Mouse (Mus musculus) CH12.LX (cell line): ENCODE data around the gene Tmppe. TPM values are rescaled to one million over a fixed set of nuclear protein-coding genes. Genes with fewer than 3 reads are reported as not detected.

ENCODE experiments used
- DNase-seq: peaks from one replicate; pipeline ENCODE4 v3.0.0-alpha.2; 2013; ENCODE audit errors: extremely low read depth
- H3K27ac ChIP-seq: 2 replicates; pipeline ENCODE4 v1.5.1; 2012; ENCODE audit warnings: low read depth, mild to moderate bottlenecking, control low read depth, moderate library complexity; ENCODE audit not compliant: insufficient read depth
- H3K27me3 ChIP-seq: replicated peaks from 2 replicates; pipeline ENCODE3; 2012; ENCODE audit warnings: inconsistent platforms
- H3K36me3 ChIP-seq, 2 experiments: replicated peaks in 1 of 2; 2 replicates each; pipeline versions ENCODE3 to v1.6.1; 2012; ENCODE audit warnings: inconsistent platforms in 1 of 2, low read length in 1 of 2, mild to moderate bottlenecking in 1 of 2, mixed read lengths in 1 of 2, moderate library complexity in 1 of 2; ENCODE audit not compliant: control insufficient read depth in 1 of 2, insufficient read depth in 1 of 2
- H3K4me1 ChIP-seq, 2 experiments: 2 replicates each; pipeline ENCODE4 v1.6.1; 2012; ENCODE audit warnings: inconsistent platforms in 1 of 2, moderate library complexity in 1 of 2; ENCODE audit not compliant: insufficient read depth in 2 of 2, control insufficient read depth in 1 of 2
- H3K4me2 ChIP-seq: 2 replicates; pipeline ENCODE4 v1.6.1; 2012; ENCODE audit warnings: low read depth, mild to moderate bottlenecking, control low read depth; ENCODE audit not compliant: poor library complexity, insufficient read depth, severe bottlenecking
- H3K4me3 ChIP-seq, 3 experiments: fragments of 150-350 bp in 1 of 3; sonication (generic) in 1 of 3; replicated peaks in 1 of 3; 2 replicates each; pipeline versions ENCODE3 to v1.5.1; 2011 to 2012; ENCODE audit warnings: low read depth in 2 of 3, low read length in 2 of 3, mild to moderate bottlenecking in 2 of 3, moderate library complexity in 2 of 3, control low read depth in 1 of 3, improper control_type of control experiment in 1 of 3, inconsistent platforms in 1 of 3, mixed read lengths in 1 of 3; ENCODE audit not compliant: poor library complexity in 1 of 3
- H3K79me2 ChIP-seq: replicated peaks from 2 replicates; pipeline ENCODE4 v1.6.1; 2012; ENCODE audit warnings: mild to moderate bottlenecking, moderate library complexity; ENCODE audit not compliant: control insufficient read depth, poor library complexity, insufficient read depth, severe bottlenecking; ENCODE audit errors: extremely low read depth
- H3K9ac ChIP-seq: 2 replicates; pipeline ENCODE4 v1.6.1; 2012; ENCODE audit warnings: low read depth, mild to moderate bottlenecking, control low read depth, moderate library complexity; ENCODE audit not compliant: insufficient read depth
- H3K9me3 ChIP-seq: replicated peaks from 2 replicates; pipeline ENCODE3; 2012; ENCODE audit warnings: low read length, inconsistent platforms, mixed read lengths
- BHLHE40 ChIP-seq: IDR thresholded peaks from 2 replicates; pipeline ENCODE4 v1.6.1; 2011; ENCODE audit warnings: mild to moderate bottlenecking, low read depth, low read length, improper control_type of control experiment
- CHD1 ChIP-seq: IDR thresholded peaks from 2 replicates; pipeline ENCODE4 v1.6.1; 2012; ENCODE audit warnings: low read depth, low read length, improper control_type of control experiment, inconsistent platforms
- E2F4 ChIP-seq: IDR thresholded peaks from 2 replicates; pipeline ENCODE4 v1.6.1; 2011; ENCODE audit warnings: low read depth, low read length, improper control_type of control experiment; ENCODE audit not compliant: insufficient replicate concordance
- ELF1 ChIP-seq: IDR thresholded peaks from 2 replicates; pipeline ENCODE4 v1.6.1; 2014; ENCODE audit warnings: low read depth, mild to moderate bottlenecking, inconsistent platforms, low read length, improper control_type of control experiment
- ETS1 ChIP-seq: conservative IDR thresholded peaks from 2 replicates; pipeline ENCODE4 v1.6.1; 2012; ENCODE audit warnings: low read depth, mild to moderate bottlenecking, inconsistent platforms, low read length, improper control_type of control experiment, moderate library complexity
- GABPA ChIP-seq: IDR thresholded peaks from 2 replicates; pipeline ENCODE4 v1.6.1; 2012; ENCODE audit warnings: low read depth, low read length, improper control_type of control experiment, inconsistent platforms; ENCODE audit not compliant: insufficient replicate concordance
- HCFC1 ChIP-seq: IDR thresholded peaks from 2 replicates; pipeline ENCODE4 v1.6.1; 2012; ENCODE audit warnings: low read depth, mild to moderate bottlenecking, inconsistent platforms, low read length, improper control_type of control experiment
- JUND ChIP-seq: conservative IDR thresholded peaks from 2 replicates; pipeline ENCODE4 v1.6.1; 2011; ENCODE audit warnings: low read depth, low read length, improper control_type of control experiment
- KAT2A ChIP-seq: IDR thresholded peaks from 2 replicates; pipeline ENCODE4 v1.6.1; 2012; ENCODE audit warnings: low read length, improper control_type of control experiment, inconsistent platforms; ENCODE audit not compliant: insufficient replicate concordance
- MAFK ChIP-seq: IDR thresholded peaks from 2 replicates; pipeline ENCODE4 v1.6.1; 2011; ENCODE audit warnings: low read length, improper control_type of control experiment; ENCODE audit not compliant: insufficient replicate concordance
- MXI1 ChIP-seq: IDR thresholded peaks from 2 replicates; pipeline ENCODE4 v1.6.1; 2011; ENCODE audit warnings: mild to moderate bottlenecking, low read depth, low read length, improper control_type of control experiment
- NELFE ChIP-seq: IDR thresholded peaks from 2 replicates; pipeline ENCODE4 v1.6.1; 2011; ENCODE audit warnings: low read depth, low read length, improper control_type of control experiment
- PAX5 ChIP-seq: IDR thresholded peaks from 2 replicates; pipeline ENCODE4 v1.6.1; 2012; ENCODE audit warnings: low read length, inconsistent platforms, mixed read lengths
- POLR2AphosphoS2 ChIP-seq: IDR thresholded peaks from 2 replicates; pipeline ENCODE4 v1.6.1; 2011; ENCODE audit warnings: low read depth, low read length, improper control_type of control experiment
- RAD21 ChIP-seq: IDR thresholded peaks from 2 replicates; pipeline ENCODE4 v1.6.1; 2011; ENCODE audit warnings: low read depth, mild to moderate bottlenecking, low read length, improper control_type of control experiment, moderate library complexity
- SIN3A ChIP-seq: IDR thresholded peaks from 2 replicates; pipeline ENCODE4 v1.6.1; 2012; ENCODE audit warnings: low read length, improper control_type of control experiment, inconsistent platforms
- SMC3 ChIP-seq: IDR thresholded peaks from 2 replicates; pipeline ENCODE4 v1.6.1; 2011; ENCODE audit warnings: low read depth, low read length, improper control_type of control experiment
- TBP ChIP-seq: conservative IDR thresholded peaks from 2 replicates; pipeline ENCODE4 v1.6.1; 2011; ENCODE audit warnings: low read depth, low read length, improper control_type of control experiment
- UBTF ChIP-seq: IDR thresholded peaks from 2 replicates; pipeline ENCODE4 v1.6.1; 2012; ENCODE audit warnings: low read depth, mild to moderate bottlenecking, inconsistent platforms, low read length, improper control_type of control experiment, moderate library complexity
- ZMIZ1 ChIP-seq: IDR thresholded peaks from 2 replicates; pipeline ENCODE4 v1.6.1; 2012; ENCODE audit warnings: low read depth, mild to moderate bottlenecking, inconsistent platforms, low read length, improper control_type of control experiment
- dilution Hi-C: fragments of 300-500 bp; cut with MboI; formaldehyde crosslinking; loops from 2 replicates; pipeline ENCODE4 v1.14.3; 2020; ENCODE audit warnings: low sequenced_read_pairs; ENCODE audit not compliant: extremely low pct_unique_long_range_greater_than_20kb, extremely low pct_ligation_motif_present
- in situ Hi-C: fragments of 300-500 bp; cut with MboI; formaldehyde crosslinking; loops from 3 replicates; pipeline ENCODE4 v1.14.3; 2019; ENCODE audit warnings: low sequenced_read_pairs, low pct_ligation_motif_present, low pct_unique_long_range_greater_than_20kb, mixed read lengths
- polyA plus RNA-seq: library from polyadenylated mRNA; unstranded; fragments of >175 nt; gene quantifications from 2 replicates; pipeline ENCODE4 v1.2.1, GENCODE M21; 2012; ENCODE audit warnings: low read depth; ENCODE audit not compliant: insufficient read length
- total RNA-seq, 2 experiments: library from RNA; depleted of rRNA; stranded (reverse); fragments of 300-350 nt in 1 of 2; fragments of >200 nt in 1 of 2; gene quantifications; 2 replicates each; pipeline ENCODE4 v1.2.3; 2012 to 2014

Gene Tmppe
- total and polyA plus RNA-seq, 3 experiments = 3.2 to 8.2 (median 7.3) TPM

DNA sequence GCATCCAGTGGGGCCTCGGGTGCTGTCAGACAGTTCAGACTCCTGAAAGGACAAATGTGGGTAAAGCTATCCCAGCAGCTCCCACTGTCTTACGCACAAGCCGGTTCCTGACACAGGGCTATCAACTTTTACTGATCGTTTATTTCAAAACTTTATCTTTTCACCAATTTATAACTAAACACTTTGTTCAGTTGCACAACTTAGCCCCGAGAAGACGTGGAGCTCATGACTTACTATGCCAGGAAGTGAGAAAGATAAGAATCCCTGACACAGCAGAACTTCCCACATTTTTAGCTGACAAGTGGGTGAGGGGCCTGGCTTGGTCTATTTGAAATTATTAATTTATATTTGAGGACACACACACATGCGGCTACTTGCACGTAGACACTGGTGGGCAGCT lies 6.2 kb upstream of the Tmppe start:
- no peaks in the 10 kb centered on the region for H3K9me3 ChIP-seq
- H3K36me3 ChIP-seq = no peaks in the 10 kb centered on the region
- in situ Hi-C loops (no loop called here), dilution Hi-C loops (no loop called here)
- no peak for DNase-seq
- H3K27ac ChIP-seq = no peak overlapping the region
- H3K4me3 ChIP-seq = no peak overlapping the region
- no peaks in the 10 kb centered on the region for H3K27me3 ChIP-seq
- no peak for TF ChIP-seq ELF1
- TF ChIP-seq PAX5 = no peak
- TF ChIP-seq TBP = no peak
- TF ChIP-seq ZMIZ1 = no peak
- no peak overlapping the region for H3K4me2 ChIP-seq
- no peaks in the 10 kb centered on the region for H3K79me2 ChIP-seq
- peaks cover 0 to 2% of the 10 kb centered on the region in 2 experiments; a peak in 1 of 4 replicates for H3K4me1 ChIP-seq
- H3K9ac ChIP-seq = no peak overlapping the region

DNA sequence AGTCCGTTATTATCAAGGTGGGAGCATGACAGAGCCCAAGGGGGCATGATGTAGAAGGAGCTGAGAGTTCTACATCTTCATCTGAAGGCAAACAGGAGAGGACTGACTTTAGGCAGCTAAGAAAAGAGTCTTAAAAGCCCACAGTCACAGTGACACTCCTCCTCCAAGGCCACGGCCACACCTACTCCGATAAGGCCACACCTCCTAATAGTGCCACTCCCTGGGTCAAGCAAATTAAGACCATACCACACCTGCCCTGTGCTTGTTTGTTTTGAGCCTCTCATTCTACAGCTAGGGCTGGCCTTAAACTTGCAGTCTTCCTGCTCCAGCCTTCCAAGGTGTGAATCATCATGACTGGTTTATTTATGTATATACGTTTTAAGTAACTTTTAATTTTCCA lies 5.6 kb upstream of the Tmppe start:
- Histone ChIP-seq H3K36me3 (no peaks in the 10 kb centered on the region), H3K27me3 (no peaks in the 10 kb centered on the region), H3K4me2 (no peak overlapping the region), H3K9me3 (no peaks in the 10 kb centered on the region), H3K79me2 (no peaks in the 10 kb centered on the region), H3K9ac (no peak overlapping the region), H3K27ac (no peak overlapping the region), H3K4me3 (no peak overlapping the region), H3K4me1 (peaks cover 0 to 4% of the 10 kb centered on the region in 2 experiments; a peak in 2 of 4 replicates)
- in situ Hi-C loops (no loop called here), dilution Hi-C loops (no loop called here)
- TF ChIP-seq HCFC1 = no peak
- no peak for TF ChIP-seq E2F4
- no peak for TF ChIP-seq KAT2A
- no peak for TF ChIP-seq JUND
- TF ChIP-seq ETS1 = no peak
- TF ChIP-seq MAFK = no peak
- TF ChIP-seq NELFE = no peak
- no peak for TF ChIP-seq PAX5
- no peak for TF ChIP-seq MXI1
- TF ChIP-seq POLR2AphosphoS2 = no peak
- no peak for TF ChIP-seq RAD21
- TF ChIP-seq BHLHE40 = no peak
- TF ChIP-seq CHD1 = no peak
- no peak for TF ChIP-seq GABPA
- no peak for TF ChIP-seq SIN3A
- no peak for TF ChIP-seq UBTF
- TF ChIP-seq SMC3 = no peak
- DNase-seq = no peak
